Mouse (Mus musculus) kidney, embryonic 16.5 days (tissue): ENCODE measurements around the gene Sphkap. TPM values are rescaled to one million over a fixed set of nuclear protein-coding genes. Genes with fewer than 3 reads are reported as not detected.

ENCODE experiments used
- ATAC-seq: fragments of 200-750 bp; cut with Nextera tagmentation; 2 replicates; pipeline ENCODE4 v1.8.0; 2017; ENCODE audit warnings: moderate TSS enrichment; ENCODE audit not compliant: low FRiP score, low TSS enrichment
- H3K27ac ChIP-seq: fragments of 300-500 bp; sonication (generic); 2 replicates; pipeline ENCODE4 v1.5.1; 2014; ENCODE audit warnings: low read length
- H3K27me3 ChIP-seq: fragments of 300-500 bp; sonication (generic); 2 replicates; pipeline ENCODE4 v1.6.1; 2014; ENCODE audit warnings: low read length, control low read depth, mixed read lengths; ENCODE audit not compliant: insufficient read depth
- H3K36me3 ChIP-seq: fragments of 300-500 bp; sonication (generic); 2 replicates; pipeline ENCODE4 v1.6.1; 2014; ENCODE audit warnings: low read length, control low read depth, mixed read lengths; ENCODE audit not compliant: insufficient read depth
- H3K4me1 ChIP-seq: fragments of 300-500 bp; sonication (generic); 2 replicates; pipeline ENCODE4 v1.6.1; 2014; ENCODE audit warnings: low read length, control low read depth, mixed read lengths; ENCODE audit not compliant: insufficient read depth
- H3K4me2 ChIP-seq: fragments of 300-500 bp; sonication (generic); replicated peaks from 2 replicates; pipeline ENCODE4 v1.6.1; 2014; ENCODE audit warnings: low read depth, low read length
- H3K4me3 ChIP-seq: fragments of 300-500 bp; sonication (generic); 2 replicates; pipeline ENCODE4 v1.5.1; 2014; ENCODE audit warnings: mild to moderate bottlenecking, low read length
- H3K9ac ChIP-seq: fragments of 300-500 bp; sonication (generic); replicated peaks from 2 replicates; pipeline ENCODE4 v1.6.1; 2014; ENCODE audit warnings: low read length
- H3K9me3 ChIP-seq: fragments of 300-500 bp; sonication (generic); 2 replicates; pipeline ENCODE4 v1.6.1; 2016; ENCODE audit warnings: low read length, control low read depth
- WGBS: fragments of 180-500 bp; shearing (Covaris S2); extraction: QIAGEN DNeasy Blood & Tissue Kit; methylation state at CpG from one replicate; pipeline ENCODE4 v1.1.7; 2014; 5-methylcytosine and 5-hydroxymethylcytosine counted together
- polyA plus RNA-seq: library from polyadenylated mRNA; unstranded; fragments of >200 nt; fragmentation: Nextera tagmentation; extraction: Ambion mirVana; gene quantifications from 2 replicates; pipeline ENCODE4 v1.2.1, GENCODE M21; 2015

Gene Sphkap
- polyA plus RNA-seq, 1 experiment from 2014 or later, result 0.10 TPM

DNA sequence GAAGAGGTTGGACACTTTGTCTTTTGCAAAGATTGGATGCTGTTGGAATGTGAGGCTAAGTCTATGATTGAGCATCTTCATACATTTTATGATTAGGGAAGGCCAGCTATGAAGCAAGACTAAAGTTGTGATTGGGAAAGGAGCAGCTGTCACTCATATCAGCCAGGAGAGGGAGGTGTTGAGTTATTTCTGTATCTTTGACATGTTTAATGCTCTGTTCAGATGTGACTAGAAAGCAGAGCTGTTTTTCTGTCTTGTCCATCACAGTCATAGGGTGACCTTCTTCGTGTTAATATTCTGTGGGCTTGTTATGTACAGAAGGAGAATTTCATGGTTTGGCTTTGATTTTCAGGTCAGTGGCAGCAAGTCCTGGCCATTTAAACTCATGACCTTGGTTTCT is 184.9 kb downstream of the Sphkap start:
- H3K9ac ChIP-seq, result no peak overlapping the region
- WGBS, result 75% methylated on average over 1 of the region's 1 CpGs
- no peaks in the 10 kb centered on the region for H3K27me3 ChIP-seq
- H3K4me1 ChIP-seq, result no peaks in the 10 kb centered on the region
- no peak overlapping the region for H3K4me3 ChIP-seq
- no peak overlapping the region for H3K27ac ChIP-seq
- no peak for ATAC-seq
- no peaks in the 10 kb centered on the region for H3K36me3 ChIP-seq
- H3K9me3 ChIP-seq, result no peaks in the 10 kb centered on the region
- H3K4me2 ChIP-seq, result no peak overlapping the region

GRCm38 (mm10) chr1:83218260-83218659 is 189.7 kb downstream of the Sphkap start:
- no peaks in the 10 kb centered on the region for H3K4me1 ChIP-seq
- H3K4me3 ChIP-seq, result no peak overlapping the region
- H3K27ac ChIP-seq, result no peak overlapping the region
- H3K4me2 ChIP-seq, result no peak overlapping the region
- H3K36me3 ChIP-seq, result no peaks in the 10 kb centered on the region
- H3K9ac ChIP-seq, result no peak overlapping the region
- H3K9me3 ChIP-seq, result no peaks in the 10 kb centered on the region
- 39% methylated on average over 1 of the region's 1 CpGs for WGBS
- ATAC-seq, result no peak
- H3K27me3 ChIP-seq, result no peaks in the 10 kb centered on the region

DNA sequence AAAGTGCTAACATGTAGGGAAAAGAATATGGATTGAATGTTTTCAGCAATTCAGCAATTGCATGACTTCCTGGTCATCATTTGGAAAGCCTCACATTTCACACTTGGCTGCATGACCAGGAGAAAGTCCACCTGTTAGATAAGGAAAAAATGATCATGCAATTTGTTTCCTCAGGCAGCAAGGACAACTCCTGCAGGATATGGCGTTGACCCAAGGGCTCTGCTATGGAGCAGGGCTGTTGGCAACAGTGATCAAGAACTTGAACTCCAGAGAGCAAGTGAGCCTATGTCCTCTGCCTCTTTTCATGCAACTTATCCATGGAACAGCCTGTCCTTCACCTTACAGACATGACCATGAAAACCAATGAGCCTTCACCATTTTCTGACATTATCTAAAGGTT is 198.0 kb downstream of the Sphkap start:
- Histone ChIP-seq H3K4me3 (no peak overlapping the region), H3K27me3 (no peaks in the 10 kb centered on the region), H3K36me3 (no peaks in the 10 kb centered on the region), H3K4me2 (no peak overlapping the region), H3K9ac (no peak overlapping the region), H3K27ac (no peak overlapping the region), H3K4me1 (no peaks in the 10 kb centered on the region), H3K9me3 (no peaks in the 10 kb centered on the region)
- 71% methylated on average over 1 of the region's 1 CpGs for WGBS
- no peak for ATAC-seq

Other genes starting within 250 kb of the Sphkap start
- 0.18 and 0.44 TPM in 2 replicates for gene Daw1, start 248.4 kb downstream of the Sphkap start, polyA plus RNA-seq